Mouse (Mus musculus) olfactory bulb, adult 2 months (tissue): ENCODE results near the gene Cpne2.

Source experiments
- CTCF ChIP-seq: fragments of 200-500 bp; IDR thresholded peaks from 2 replicates; pipeline ENCODE4 v1.5.1; 2012; ENCODE audit warnings: low read depth, mild to moderate bottlenecking, low read length, moderate library complexity; ENCODE audit not compliant: insufficient read depth
- POLR2A ChIP-seq: fragments of 200-500 bp; IDR thresholded peaks from 2 replicates; pipeline ENCODE4 v1.6.1; 2012; ENCODE audit warnings: mild to moderate bottlenecking, low read depth, low read length, moderate library complexity; ENCODE audit not compliant: insufficient read depth

DNA sequence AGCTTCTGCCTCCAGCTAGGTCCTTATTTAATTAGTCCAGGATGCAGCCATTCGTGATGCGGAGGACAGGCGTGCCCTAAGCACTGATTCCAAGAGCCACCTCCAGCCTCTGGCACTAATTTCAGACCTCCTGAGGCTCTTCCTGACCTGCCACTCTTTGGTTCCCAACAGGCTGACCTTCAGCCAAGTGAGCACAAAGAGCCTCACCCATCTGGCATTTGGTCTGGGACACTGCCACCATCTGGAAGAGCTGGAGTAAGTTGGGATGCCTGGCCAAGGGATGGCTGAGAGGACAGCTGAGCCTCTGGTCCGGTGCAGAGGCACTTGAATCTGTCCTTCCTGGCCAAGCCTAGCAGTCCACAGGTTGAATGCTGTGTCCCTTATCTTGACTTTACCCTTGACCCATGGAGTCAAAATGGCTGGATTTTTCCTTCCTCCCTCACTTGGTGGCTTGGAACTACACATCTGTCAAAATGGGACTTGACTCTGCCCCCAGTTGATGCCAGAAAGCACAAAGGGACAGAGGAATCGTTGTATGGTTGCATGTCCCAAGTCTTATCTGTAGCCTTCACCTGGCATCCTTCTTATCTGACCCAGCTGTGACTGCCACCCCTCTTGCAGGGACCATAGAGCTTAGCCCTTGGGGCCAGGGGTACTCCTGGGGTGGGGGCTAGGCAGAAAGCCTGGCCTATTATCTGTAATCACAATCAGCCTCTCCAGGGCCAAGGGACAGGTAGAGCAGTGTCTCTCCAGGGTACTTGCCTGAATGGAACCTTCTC lies 17.2 kb upstream of the Cpne2 start:
- TF ChIP-seq CTCF (no peak), POLR2A (no peak)
